Mouse (Mus musculus) liver, embryonic 12.5 days (tissue): ENCODE measurements at regions not wholly inside any gene's neighbourhood (a gene's known extent, or its start where the extent isn't known, plus 50 kb on each side); places are given as distances from the start of the nearest gene placed in this dataset.
A peak's percentile ranks its signal among the peaks of the same experiment; 100 is the strongest.

Experiments used
- ATAC-seq: fragments of 200-750 bp; cut with Nextera tagmentation; 2 replicates; pipeline ENCODE4 v1.8.0; 2017; ENCODE audit warnings: moderate number of reproducible peaks, mild to moderate bottlenecking, moderate library complexity
- H3K27ac ChIP-seq: fragments of 300-500 bp; sonication (generic); 2 replicates; pipeline ENCODE4 v1.5.1; 2016; ENCODE audit warnings: mild to moderate bottlenecking
- H3K27me3 ChIP-seq: fragments of 300-500 bp; sonication (generic); replicated peaks from 2 replicates; pipeline ENCODE4 v1.6.1; 2016; ENCODE audit warnings: mild to moderate bottlenecking, moderate library complexity
- H3K36me3 ChIP-seq: fragments of 300-500 bp; sonication (generic); 2 replicates; pipeline ENCODE4 v1.6.1; 2016; ENCODE audit warnings: mild to moderate bottlenecking, moderate library complexity
- H3K4me1 ChIP-seq: fragments of 300-500 bp; sonication (generic); 2 replicates; pipeline ENCODE4 v1.6.1; 2016
- H3K4me2 ChIP-seq: fragments of 300-500 bp; sonication (generic); 2 replicates; pipeline ENCODE4 v1.6.1; 2016; ENCODE audit warnings: mild to moderate bottlenecking, moderate library complexity
- H3K4me3 ChIP-seq: fragments of 300-500 bp; sonication (generic); 2 replicates; pipeline ENCODE4 v1.5.1; 2016; ENCODE audit warnings: mild to moderate bottlenecking, moderate library complexity
- H3K9ac ChIP-seq: fragments of 300-500 bp; sonication (generic); 2 replicates; pipeline ENCODE4 v1.6.1; 2016; ENCODE audit warnings: mild to moderate bottlenecking, moderate library complexity
- H3K9me3 ChIP-seq: fragments of 300-500 bp; sonication (generic); replicated peaks from 2 replicates; pipeline ENCODE4 v1.6.1; 2016; ENCODE audit warnings: mild to moderate bottlenecking, moderate library complexity
- WGBS: fragments of 180-500 bp; shearing (Covaris S2); methylation state at CpG from one replicate; pipeline ENCODE4 v1.1.7; 2016; ENCODE audit not compliant: insufficient replicate concordance; 5-methylcytosine and 5-hydroxymethylcytosine counted together

GRCm38 (mm10) chr7:145135971-145136370, 71.9 kb downstream of the 1810010D01Rik start:
- H3K9ac ChIP-seq: no peak overlapping the region
- no peaks in the 10 kb centered on the region for H3K4me1 ChIP-seq
- H3K27ac ChIP-seq: no peak overlapping the region
- no peak for ATAC-seq
- H3K4me3 ChIP-seq: no peak overlapping the region
- H3K9me3 ChIP-seq: no peaks in the 10 kb centered on the region; the same call in 1 of the 2 replicates
- H3K4me2 ChIP-seq: no peak overlapping the region
- H3K36me3 ChIP-seq: no peaks in the 10 kb centered on the region
- WGBS: 39% methylated on average over 5 of the region's 5 CpGs
- H3K27me3 ChIP-seq: no peaks in the 10 kb centered on the region

GRCm38 (mm10) chr7:145132506-145132905, 75.4 kb downstream of the 1810010D01Rik start:
- Histone ChIP-seq H3K9me3 (no peaks in the 10 kb centered on the region), H3K36me3 (no peaks in the 10 kb centered on the region), H3K4me2 (no peak overlapping the region), H3K27me3 (no peaks in the 10 kb centered on the region), H3K9ac (no peak overlapping the region), H3K4me1 (peaks cover 8% of the 10 kb centered on the region), H3K27ac (no peak overlapping the region), H3K4me3 (no peak overlapping the region)
- 80% methylated on average over 5 of the region's 5 CpGs for WGBS
- no peak for ATAC-seq

- Histone ChIP-seq H3K27me3 (no peaks in the 10 kb centered on the region), H3K9me3 (no peaks in the 10 kb centered on the region), H3K27ac (no peak overlapping the region), H3K36me3 (no peaks in the 10 kb centered on the region), H3K4me2 (no peak overlapping the region), H3K4me1 (peaks cover 12% of the 10 kb centered on the region), H3K9ac (no peak overlapping the region), H3K4me3 (no peak overlapping the region)
- WGBS: 62% methylated on average over 8 of the region's 8 CpGs
- ATAC-seq: 0 out of 2 replicates have a peak, but pooled peaks have one; percentile 9
These were observed 76.3 kb downstream of the 1810010D01Rik start for GRCm38 (mm10) chr7:145131438-145132159.

- no peak overlapping the region for H3K9ac ChIP-seq
- no peak overlapping the region for H3K4me3 ChIP-seq
- H3K4me1 ChIP-seq: peaks cover 18% of the 10 kb centered on the region
- 18% methylated on average over 4 of the region's 4 CpGs for WGBS
- no peak overlapping the region for H3K4me2 ChIP-seq
- H3K27ac ChIP-seq: no peak overlapping the region
- no peak for ATAC-seq
- H3K27me3 ChIP-seq: no peaks in the 10 kb centered on the region
- no peaks in the 10 kb centered on the region for H3K36me3 ChIP-seq
- no peaks in the 10 kb centered on the region for H3K9me3 ChIP-seq
These were observed 77.9 kb downstream of the 1810010D01Rik start for GRCm38 (mm10) chr7:145129971-145130370.

- Histone ChIP-seq H3K36me3 (no peaks in the 10 kb centered on the region), H3K9ac (no peak overlapping the region), H3K27me3 (no peaks in the 10 kb centered on the region), H3K4me1 (peaks cover 18% of the 10 kb centered on the region), H3K9me3 (no peaks in the 10 kb centered on the region), H3K4me3 (no peak overlapping the region), H3K27ac (no peak overlapping the region), H3K4me2 (no peak overlapping the region)
- 53% methylated on average over 8 of the region's 8 CpGs for WGBS
- no peak for ATAC-seq
These were observed 80.3 kb downstream of the 1810010D01Rik start for GRCm38 (mm10) chr7:145127661-145128060.

GRCm38 (mm10) chr7:145127180-145127579, 80.7 kb downstream of the 1810010D01Rik start:
- peaks cover 18% of the 10 kb centered on the region for H3K4me1 ChIP-seq
- no peaks in the 10 kb centered on the region for H3K27me3 ChIP-seq
- H3K27ac ChIP-seq: no peak overlapping the region
- H3K4me2 ChIP-seq: no peak overlapping the region
- 63% methylated on average over 4 of the region's 4 CpGs for WGBS
- H3K9ac ChIP-seq: no peak overlapping the region
- H3K36me3 ChIP-seq: no peaks in the 10 kb centered on the region
- 0 out of 2 replicates have a peak, but pooled peaks have one; percentile 48 for ATAC-seq
- no peaks in the 10 kb centered on the region for H3K9me3 ChIP-seq
- no peak overlapping the region for H3K4me3 ChIP-seq

GRCm38 (mm10) chr7:145123996-145124601, 83.8 kb downstream of the 1810010D01Rik start:
- no peak overlapping the region for H3K4me2 ChIP-seq
- 32% methylated on average over 2 of the region's 2 CpGs for WGBS
- ATAC-seq: no peak

GRCm38 (mm10) chr7:145122471-145122870, 85.4 kb downstream of the 1810010D01Rik start:
- Histone ChIP-seq H3K9ac (no peak overlapping the region), H3K9me3 (no peaks in the 10 kb centered on the region), H3K27ac (no peak overlapping the region), H3K4me2 (no peak overlapping the region), H3K4me3 (no peak overlapping the region), H3K4me1 (peaks cover 10% of the 10 kb centered on the region), H3K27me3 (no peaks in the 10 kb centered on the region), H3K36me3 (no peaks in the 10 kb centered on the region)
- no peak for ATAC-seq
- 56% methylated on average over 2 of the region's 2 CpGs for WGBS

More at GRCm38 (mm10) chr7:145123996-145124601, 83.8 kb downstream of the 1810010D01Rik start:
- no peak overlapping the region for H3K9ac ChIP-seq
- no peaks in the 10 kb centered on the region for H3K9me3 ChIP-seq
- no peaks in the 10 kb centered on the region for H3K27me3 ChIP-seq
- peaks cover 10% of the 10 kb centered on the region for H3K4me1 ChIP-seq
- no peak overlapping the region for H3K4me3 ChIP-seq
- H3K36me3 ChIP-seq: no peaks in the 10 kb centered on the region
- no peak overlapping the region for H3K27ac ChIP-seq

- Histone ChIP-seq H3K9ac (no peak overlapping the region), H3K9me3 (no peaks in the 10 kb centered on the region), H3K4me2 (no peak overlapping the region), H3K27me3 (no peaks in the 10 kb centered on the region), H3K36me3 (no peaks in the 10 kb centered on the region), H3K4me3 (no peak overlapping the region), H3K4me1 (peaks cover 2% of the 10 kb centered on the region; the same call in 1 of the 2 replicates), H3K27ac (no peak overlapping the region)
- ATAC-seq: no peak
- WGBS: 57% methylated on average over 4 of the region's 4 CpGs
These were observed 89.5 kb downstream of the 1810010D01Rik start for GRCm38 (mm10) chr7:145118406-145118805.

GRCm38 (mm10) chr7:145114660-145115059, 93.3 kb downstream of the 1810010D01Rik start:
- no peak overlapping the region for H3K27ac ChIP-seq
- WGBS: 37% methylated on average over 2 of the region's 2 CpGs
- no peaks in the 10 kb centered on the region for H3K9me3 ChIP-seq
- H3K4me1 ChIP-seq: peaks cover 36% of the 10 kb centered on the region
- no peak overlapping the region for H3K4me3 ChIP-seq
- H3K36me3 ChIP-seq: no peaks in the 10 kb centered on the region
- no peak overlapping the region for H3K9ac ChIP-seq
- no peak for ATAC-seq
- no peaks in the 10 kb centered on the region for H3K27me3 ChIP-seq
- no peak overlapping the region for H3K4me2 ChIP-seq

GRCm38 (mm10) chr7:145114145-145114544, 93.8 kb downstream of the 1810010D01Rik start:
- Histone ChIP-seq H3K36me3 (no peaks in the 10 kb centered on the region), H3K4me3 (no peak overlapping the region), H3K4me2 (no peak overlapping the region), H3K9ac (no peak overlapping the region), H3K9me3 (no peaks in the 10 kb centered on the region), H3K27me3 (no peaks in the 10 kb centered on the region), H3K27ac (no peak overlapping the region), H3K4me1 (peaks cover 36% of the 10 kb centered on the region)
- WGBS: 60% methylated on average over 2 of the region's 2 CpGs
- ATAC-seq: no peak

GRCm38 (mm10) chr7:145112887-145113531, 94.9 kb downstream of the 1810010D01Rik start:
- Histone ChIP-seq H3K4me3 (no peak overlapping the region), H3K4me1 (peaks cover 36% of the 10 kb centered on the region), H3K9me3 (no peaks in the 10 kb centered on the region), H3K9ac (no peak overlapping the region), H3K27ac (peak overlapping the region; percentile 53; the same call in 1 of the 2 replicates), H3K36me3 (no peaks in the 10 kb centered on the region), H3K4me2 (no peak overlapping the region), H3K27me3 (no peaks in the 10 kb centered on the region)
- ATAC-seq: no peak
- 53% methylated on average over 7 of the region's 7 CpGs for WGBS
